Mouse (Mus musculus) lung, embryonic 16.5 days (tissue): ENCODE measurements around the gene Tgfbr3l. TPM values are rescaled to one million over a fixed set of nuclear protein-coding genes. Genes with fewer than 3 reads are reported as not detected.
A peak's percentile ranks its signal among the peaks of the same experiment; 100 is the strongest.

Experiments
- ATAC-seq: fragments of 200-750 bp; cut with Nextera tagmentation; 2 replicates; pipeline ENCODE4 v1.8.0; 2017; ENCODE audit warnings: low read depth, mild to moderate bottlenecking, moderate library complexity
- H3K27ac ChIP-seq: fragments of 300-500 bp; sonication (generic); 2 replicates; pipeline ENCODE4 v1.5.1; 2014; ENCODE audit warnings: mild to moderate bottlenecking, control low read depth, low read length
- H3K27me3 ChIP-seq: fragments of 300-500 bp; sonication (generic); 2 replicates; pipeline ENCODE4 v1.6.1; 2014; ENCODE audit warnings: low read depth, low read length, mixed read lengths; ENCODE audit not compliant: control insufficient read depth, insufficient read depth
- H3K36me3 ChIP-seq: fragments of 300-500 bp; sonication (generic); 2 replicates; pipeline ENCODE4 v1.6.1; 2014; ENCODE audit warnings: low read length; ENCODE audit not compliant: control insufficient read depth, insufficient read depth
- H3K4me1 ChIP-seq: fragments of 300-500 bp; sonication (generic); replicated peaks from 2 replicates; pipeline ENCODE4 v1.6.1; 2014; ENCODE audit warnings: low read length, mixed read lengths; ENCODE audit not compliant: control insufficient read depth, insufficient read depth
- H3K4me2 ChIP-seq: fragments of 300-500 bp; sonication (generic); 2 replicates; pipeline ENCODE4 v1.6.1; 2014; ENCODE audit warnings: low read depth, low read length, control low read depth
- H3K4me3 ChIP-seq: fragments of 300-500 bp; sonication (generic); 2 replicates; pipeline ENCODE4 v1.5.1; 2014; ENCODE audit warnings: mild to moderate bottlenecking, low read length, control low read depth
- H3K9ac ChIP-seq: fragments of 300-500 bp; sonication (generic); 2 replicates; pipeline ENCODE4 v1.6.1; 2014; ENCODE audit warnings: low read length, control low read depth
- H3K9me3 ChIP-seq: fragments of 300-500 bp; sonication (generic); 2 replicates; pipeline ENCODE4 v1.6.1; 2016; ENCODE audit warnings: low read length; ENCODE audit not compliant: control insufficient read depth
- WGBS: fragments of 180-500 bp; shearing (Covaris S2); extraction: QIAGEN DNeasy Blood & Tissue Kit; methylation state at CpG from one replicate; pipeline ENCODE4 v1.1.7; 2014; 5-methylcytosine and 5-hydroxymethylcytosine counted together
- polyA plus RNA-seq: library from polyadenylated mRNA; unstranded; fragments of >200 nt; fragmentation: Nextera tagmentation; extraction: Ambion mirVana; gene quantifications from 2 replicates; pipeline ENCODE4 v1.2.1, GENCODE M21; 2015

Gene Tgfbr3l
- polyA plus RNA-seq, 1 experiment from 2014 or later, result 4.2 TPM

- H3K27me3 ChIP-seq, result peaks cover 23% of the 10 kb centered on the region
- peak overlapping the region; percentile 90 for H3K27ac ChIP-seq
- peak overlapping the region; percentile 96 for H3K4me2 ChIP-seq
Observed at GRCm38 (mm10) chr8:4214006-4214980, 33.7 kb upstream of the Tgfbr3l start.

GRCm38 (mm10) chr8:4216296-4216695 is 31.7 kb upstream of the Tgfbr3l start:
- H3K9ac ChIP-seq, result peak overlapping the region; percentile 64
- peaks cover 15% of the 10 kb centered on the region for H3K4me1 ChIP-seq
- WGBS, result 6% methylated on average over 18 of the region's 18 CpGs
- H3K4me2 ChIP-seq, result peak overlapping the region; percentile 74
- no peaks in the 10 kb centered on the region for H3K9me3 ChIP-seq
- peak overlapping the region; percentile 56 for H3K4me3 ChIP-seq
- H3K27ac ChIP-seq, result no peak overlapping the region
- ATAC-seq, result no peak
- peaks cover 23% of the 10 kb centered on the region for H3K27me3 ChIP-seq
- no peaks in the 10 kb centered on the region for H3K36me3 ChIP-seq

More at GRCm38 (mm10) chr8:4214006-4214980, 33.7 kb upstream of the Tgfbr3l start:
- no peaks in the 10 kb centered on the region for H3K9me3 ChIP-seq
- peak; percentile 80 for ATAC-seq
- 4% methylated on average over 33 of the region's 33 CpGs for WGBS
- H3K4me1 ChIP-seq, result peaks cover 15% of the 10 kb centered on the region
- H3K9ac ChIP-seq, result peak overlapping the region; percentile 64
- H3K4me3 ChIP-seq, result peak overlapping the region; percentile 58
- H3K36me3 ChIP-seq, result peaks cover 5% of the 10 kb centered on the region; the same call in 1 of the 2 replicates

- 0 out of 2 replicates have a peak within 1 kb of the TSS, but pooled peaks have one; percentile 37 for H3K27ac ChIP-seq
Observed at GRCm38 (mm10) chr8:4216791-4217621, 31.0 kb upstream of the Tgfbr3l start, which contains the start of gene Prr36. TSS of gene Prr36 (minus strand) at chr8:4217459.

GRCm38 (mm10) chr8:4219617-4220016 is 28.4 kb upstream of the Tgfbr3l start:
- H3K4me3 ChIP-seq, result no peak overlapping the region
- H3K27me3 ChIP-seq, result peaks cover 23% of the 10 kb centered on the region
- H3K9ac ChIP-seq, result no peak overlapping the region
- no peaks in the 10 kb centered on the region for H3K9me3 ChIP-seq
- H3K27ac ChIP-seq, result no peak overlapping the region
- no peaks in the 10 kb centered on the region for H3K36me3 ChIP-seq
- no peak for ATAC-seq
- H3K4me2 ChIP-seq, result no peak overlapping the region
- peaks cover 3% of the 10 kb centered on the region for H3K4me1 ChIP-seq
- 85% methylated on average over 3 of the region's 3 CpGs for WGBS

More at GRCm38 (mm10) chr8:4216791-4217621, 31.0 kb upstream of the Tgfbr3l start, which contains the start of gene Prr36:
- Histone ChIP-seq H3K4me2 (peak within 1 kb of the TSS; percentile 74), H3K9me3 (no peaks in the 10 kb centered on the region), H3K4me1 (peaks cover 15% of the 10 kb centered on the region), H3K36me3 (no peaks in the 10 kb centered on the region), H3K4me3 (peak within 1 kb of the TSS; percentile 56), H3K27me3 (peaks cover 23% of the 10 kb centered on the region), H3K9ac (peak within 1 kb of the TSS; percentile 64)
- WGBS, result 3% methylated on average over 44 of the region's 44 CpGs
- 0 out of 2 replicates have a peak, but pooled peaks have one; percentile 2 for ATAC-seq

- Histone ChIP-seq H3K27ac (no peak overlapping the region), H3K27me3 (peaks cover 18% of the 10 kb centered on the region), H3K36me3 (no peaks in the 10 kb centered on the region), H3K4me1 (no peaks in the 10 kb centered on the region), H3K9me3 (no peaks in the 10 kb centered on the region), H3K4me2 (no peak overlapping the region), H3K4me3 (no peak overlapping the region), H3K9ac (no peak overlapping the region)
- no peak for ATAC-seq
Observed at GRCm38 (mm10) chr8:4222059-4222458, 26.0 kb upstream of the Tgfbr3l start.

- 22% methylated on average over 4 of the region's 4 CpGs for WGBS
- H3K36me3 ChIP-seq, result no peaks in the 10 kb centered on the region
- H3K9me3 ChIP-seq, result no peaks in the 10 kb centered on the region
- peak overlapping the region; percentile 42 for H3K4me3 ChIP-seq
- ATAC-seq, result peak; percentile 50
- H3K27me3 ChIP-seq, result peaks cover 7% of the 10 kb centered on the region
- no peak overlapping the region for H3K27ac ChIP-seq
- H3K9ac ChIP-seq, result peak overlapping the region; percentile 64
- no peaks in the 10 kb centered on the region for H3K4me1 ChIP-seq
- H3K4me2 ChIP-seq, result peak overlapping the region; percentile 62
Observed at GRCm38 (mm10) chr8:4226323-4226722, 21.7 kb upstream of the Tgfbr3l start.

- Histone ChIP-seq H3K4me1 (no peaks in the 10 kb centered on the region), H3K27me3 (peaks cover 7% of the 10 kb centered on the region), H3K9me3 (no peaks in the 10 kb centered on the region), H3K27ac (no peak within 1 kb of the TSS), H3K4me3 (peak within 1 kb of the TSS; percentile 42), H3K9ac (peak within 1 kb of the TSS; percentile 64), H3K36me3 (no peaks in the 10 kb centered on the region), H3K4me2 (peak within 1 kb of the TSS; percentile 62)
- WGBS, result 4% methylated on average over 33 of the region's 33 CpGs
- ATAC-seq, result peak; percentile 81
Observed at GRCm38 (mm10) chr8:4226739-4227347, 21.2 kb upstream of the Tgfbr3l start, which contains the start of gene Lrrc8e. TSS of gene Lrrc8e (plus strand) at chr8:4226827.

GRCm38 (mm10) chr8:4227919-4228318 is 20.1 kb upstream of the Tgfbr3l start:
- ATAC-seq, result no peak

More at GRCm38 (mm10) chr8:4227919-4228318, 20.1 kb upstream of the Tgfbr3l start:
- 91% methylated on average over 4 of the region's 4 CpGs for WGBS
- Histone ChIP-seq H3K9me3 (no peaks in the 10 kb centered on the region), H3K27ac (no peak overlapping the region), H3K27me3 (peaks cover 7% of the 10 kb centered on the region), H3K4me3 (no peak overlapping the region), H3K4me2 (no peak overlapping the region), H3K9ac (no peak overlapping the region), H3K36me3 (no peaks in the 10 kb centered on the region), H3K4me1 (no peaks in the 10 kb centered on the region)
